Mouse (Mus musculus) hindbrain, embryonic 15.5 days (tissue): ENCODE data around the gene Tbc1d4. TPM values are rescaled to one million over a fixed set of nuclear protein-coding genes. Genes with fewer than 3 reads are reported as not detected.
A peak's percentile ranks its signal among the peaks of the same experiment; 100 is the strongest.

Experiments
- ATAC-seq: fragments of 200-750 bp; cut with Nextera tagmentation; 2 replicates; pipeline ENCODE4 v1.8.0; 2017; ENCODE audit warnings: low read depth, moderate number of reproducible peaks, moderate TSS enrichment; ENCODE audit not compliant: low FRiP score
- H3K27ac ChIP-seq: fragments of 300-500 bp; sonication (generic); replicated peaks from 2 replicates; pipeline ENCODE4 v1.5.1; 2015; ENCODE audit warnings: mild to moderate bottlenecking, inconsistent platforms
- H3K27me3 ChIP-seq: fragments of 300-500 bp; sonication (generic); 2 replicates; pipeline ENCODE4 v1.6.1; 2015; ENCODE audit warnings: control low read depth, inconsistent platforms
- H3K36me3 ChIP-seq: fragments of 300-500 bp; sonication (generic); 2 replicates; pipeline ENCODE4 v1.6.1; 2015; ENCODE audit warnings: control low read depth, inconsistent platforms
- H3K4me1 ChIP-seq: fragments of 300-500 bp; sonication (generic); replicated peaks from 2 replicates; pipeline ENCODE4 v1.6.1; 2015; ENCODE audit warnings: control low read depth, inconsistent platforms
- H3K4me2 ChIP-seq: fragments of 300-500 bp; sonication (generic); 2 replicates; pipeline ENCODE4 v1.6.1; 2015; ENCODE audit warnings: moderate library complexity, mild to moderate bottlenecking, inconsistent platforms
- H3K4me3 ChIP-seq: fragments of 300-500 bp; sonication (generic); 2 replicates; pipeline ENCODE4 v1.5.1; 2015; ENCODE audit warnings: mild to moderate bottlenecking, inconsistent platforms
- H3K9ac ChIP-seq: fragments of 300-500 bp; sonication (generic); 2 replicates; pipeline ENCODE4 v1.6.1; 2015; ENCODE audit warnings: inconsistent platforms
- H3K9me3 ChIP-seq: fragments of 300-500 bp; sonication (generic); 2 replicates; pipeline ENCODE4 v1.6.1; 2016; ENCODE audit warnings: control low read depth, inconsistent platforms
- WGBS: fragments of 180-500 bp; shearing (Covaris S2); methylation state at CpG from one replicate; pipeline ENCODE4 v1.1.7; 2015; 5-methylcytosine and 5-hydroxymethylcytosine counted together
- polyA plus RNA-seq: library from polyadenylated mRNA; unstranded; fragments of >200 nt; fragmentation: Nextera tagmentation; extraction: Ambion mirVana; gene quantifications from 2 replicates; pipeline ENCODE4 v1.2.1, GENCODE M21; 2015

Tbc1d4 gene
- 11.3 and 11.9 TPM in 2 replicates for polyA plus RNA-seq

DNA sequence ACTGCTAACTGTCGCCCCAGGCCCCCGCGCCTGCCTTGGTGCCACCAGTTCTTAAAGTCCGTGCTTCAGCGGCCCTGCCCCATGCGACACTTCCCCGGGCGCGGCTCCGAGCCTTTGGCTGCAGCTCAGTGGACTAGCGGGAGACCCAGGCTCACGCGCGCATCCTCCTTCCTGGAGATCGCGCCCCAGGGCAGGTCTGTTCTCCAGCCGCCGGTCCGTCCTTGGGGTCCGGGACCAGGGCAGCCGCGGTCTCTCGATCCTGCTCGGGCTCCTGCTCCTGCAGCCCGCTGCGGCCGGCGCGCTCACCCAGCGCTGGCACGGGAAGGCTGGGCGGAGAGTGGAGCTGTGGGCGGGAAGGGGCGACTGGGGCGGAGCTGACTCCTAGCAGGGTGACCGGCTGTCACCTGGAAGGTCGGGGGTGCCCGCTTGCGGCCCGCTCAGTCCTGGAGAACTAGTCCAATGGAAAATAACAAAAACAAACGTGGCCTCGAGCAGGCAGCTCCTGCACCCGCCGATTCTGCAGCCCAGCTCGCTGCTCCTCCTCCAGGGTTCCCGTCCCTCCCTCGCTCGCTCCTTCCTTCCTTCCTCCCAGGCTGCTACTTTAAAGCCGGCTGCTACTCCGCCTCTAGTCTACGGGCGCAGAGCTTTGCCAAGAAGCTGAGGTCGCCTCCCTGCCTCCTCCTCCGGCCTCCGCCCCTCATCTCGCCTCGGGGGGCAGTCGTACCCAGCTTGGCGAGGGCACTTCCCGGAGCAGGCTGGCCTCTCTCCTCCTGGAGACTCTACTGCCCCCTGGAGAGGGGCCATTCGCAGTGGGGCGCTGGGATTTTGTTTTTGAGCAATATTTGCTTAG is at the start of gene Tbc1d4:
Tbc1d4 (minus strand) TSS at position 673 of the 850 bp plus-strand sequence.
- Histone ChIP-seq H3K4me3 (peak within 1 kb of the TSS; percentile 88), H3K27me3 (no peaks in the 10 kb centered on the region), H3K4me2 (peak within 1 kb of the TSS; percentile 97), H3K4me1 (peaks cover 12% of the 10 kb centered on the region), H3K36me3 (no peaks in the 10 kb centered on the region), H3K9me3 (no peaks in the 10 kb centered on the region), H3K9ac (peak within 1 kb of the TSS; percentile 83), H3K27ac (peak within 1 kb of the TSS; percentile 74)
- ATAC-seq = peak; percentile 92
- WGBS = under 1% methylated on average over 62 of the region's 62 CpGs

DNA sequence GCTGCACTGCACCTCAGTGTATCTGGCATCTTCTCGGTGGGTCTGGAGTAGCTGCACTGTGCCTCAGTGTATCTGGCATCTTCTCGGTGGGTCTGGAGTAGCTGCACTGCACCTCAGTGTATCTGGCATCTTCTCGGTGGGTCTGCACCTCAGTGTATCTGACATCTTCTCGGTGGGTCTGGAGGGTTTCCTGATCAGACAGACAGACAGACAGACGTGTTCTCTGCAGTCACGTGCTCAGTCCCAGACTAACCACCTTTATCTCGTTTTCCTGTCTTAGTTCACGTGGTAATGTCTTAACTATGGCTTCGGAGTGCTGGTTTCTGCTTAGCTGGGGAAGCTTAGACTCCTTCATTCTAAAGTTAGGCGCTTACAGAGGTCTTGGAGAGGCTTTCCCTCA is 47.3 kb upstream of the Tbc1d4 start:
- no peaks in the 10 kb centered on the region for H3K9me3 ChIP-seq
- no peak overlapping the region for H3K4me2 ChIP-seq
- WGBS = 90% methylated on average over 10 of the region's 10 CpGs
- H3K27me3 ChIP-seq = no peaks in the 10 kb centered on the region
- 0 out of 2 replicates have a peak, but pooled peaks cover 4% of the 10 kb centered on the region for H3K36me3 ChIP-seq
- no peak overlapping the region for H3K27ac ChIP-seq
- no peak for ATAC-seq
- no peak overlapping the region for H3K4me3 ChIP-seq
- H3K9ac ChIP-seq = no peak overlapping the region
- peaks cover 10% of the 10 kb centered on the region for H3K4me1 ChIP-seq

DNA sequence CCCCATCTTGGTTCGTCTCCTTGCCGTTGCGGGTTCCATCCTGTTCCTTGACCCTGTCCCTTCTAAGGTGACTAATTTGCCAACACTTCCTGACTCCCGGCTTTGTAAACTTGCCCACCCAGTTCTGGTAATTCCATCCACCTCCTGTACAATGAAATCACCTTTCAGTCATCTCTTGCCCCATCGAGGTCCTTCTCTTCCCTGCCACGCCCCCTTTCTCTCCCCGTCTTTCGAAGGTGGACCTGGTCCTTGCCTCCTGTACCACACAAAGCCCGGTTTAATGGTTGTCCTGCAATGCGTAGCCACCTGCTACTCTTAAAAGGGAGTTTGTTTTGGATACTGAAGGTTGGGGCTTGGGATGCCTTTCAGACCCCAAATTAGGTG is 45.5 kb upstream of the Tbc1d4 start:
- peaks cover 10% of the 10 kb centered on the region for H3K4me1 ChIP-seq
- H3K9ac ChIP-seq = peak overlapping the region; percentile 74
- no peaks in the 10 kb centered on the region for H3K36me3 ChIP-seq
- peak overlapping the region; percentile 84; the same call in 1 of the 2 replicates for H3K27ac ChIP-seq
- ATAC-seq = peak; percentile 31
- no peaks in the 10 kb centered on the region for H3K27me3 ChIP-seq
- 3% methylated on average over 10 of the region's 10 CpGs for WGBS
- H3K9me3 ChIP-seq = no peaks in the 10 kb centered on the region
- peak overlapping the region; percentile 72 for H3K4me3 ChIP-seq
- H3K4me2 ChIP-seq = peak overlapping the region; percentile 66

DNA sequence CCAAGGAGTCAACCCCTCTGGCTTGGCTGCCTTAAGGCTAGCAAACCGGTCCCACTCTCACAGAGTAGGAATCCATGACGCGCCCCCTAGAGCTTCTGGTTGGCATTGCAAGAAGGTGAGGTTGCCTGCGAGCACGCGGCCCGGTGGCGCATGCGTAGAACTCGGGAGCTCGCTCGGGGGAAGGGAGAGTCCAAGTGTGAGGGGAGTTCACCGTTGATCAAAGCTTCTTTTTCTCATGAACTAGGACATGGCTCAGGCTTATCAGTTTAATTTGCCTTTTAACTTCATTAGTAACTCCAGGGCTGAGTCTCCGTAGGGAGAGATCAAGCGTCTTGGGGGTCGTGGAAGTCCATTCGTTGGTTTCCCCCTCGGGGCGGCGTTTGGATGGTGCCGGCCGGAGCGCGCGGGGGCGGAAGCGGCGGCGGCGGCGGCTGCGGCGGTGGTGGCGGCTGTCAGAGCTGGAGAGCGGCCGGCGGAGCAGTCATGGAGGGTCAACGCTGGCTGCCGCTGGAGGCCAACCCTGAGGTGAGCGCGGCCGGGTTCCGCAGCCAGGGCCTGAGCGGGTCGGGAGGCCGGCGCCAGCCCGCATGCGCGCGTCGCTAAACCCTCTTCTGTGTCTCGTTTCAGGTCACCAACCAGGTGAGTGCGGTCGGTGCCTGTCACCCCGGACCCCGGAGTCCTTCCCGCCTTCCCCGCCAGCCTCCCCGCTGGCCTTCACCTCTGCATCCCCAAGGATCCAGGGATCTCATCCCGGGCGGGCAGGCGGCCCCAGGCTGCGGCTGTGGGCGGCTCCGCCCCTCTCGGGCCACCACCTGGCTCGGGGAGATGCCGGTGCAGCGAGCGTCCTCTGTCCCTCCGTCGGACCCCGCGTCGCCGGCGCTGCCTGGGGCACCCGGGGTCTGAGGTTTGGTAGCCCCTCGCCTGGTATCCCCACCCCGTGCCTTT is 44.9 kb upstream of the Tbc1d4 start, which contains the start of gene Uchl3:
Uchl3 (plus strand) TSS at position 387 of the 945 bp plus-strand sequence.
- Histone ChIP-seq H3K4me1 (peaks cover 10% of the 10 kb centered on the region), H3K36me3 (no peaks in the 10 kb centered on the region), H3K9ac (peak within 1 kb of the TSS; percentile 74), H3K27me3 (no peaks in the 10 kb centered on the region), H3K27ac (peak within 1 kb of the TSS; percentile 84), H3K4me2 (peak within 1 kb of the TSS; percentile 66), H3K4me3 (peak within 1 kb of the TSS; percentile 72), H3K9me3 (no peaks in the 10 kb centered on the region)
- under 1% methylated on average over 74 of the region's 81 CpGs for WGBS
- ATAC-seq = peak; percentile 91

DNA sequence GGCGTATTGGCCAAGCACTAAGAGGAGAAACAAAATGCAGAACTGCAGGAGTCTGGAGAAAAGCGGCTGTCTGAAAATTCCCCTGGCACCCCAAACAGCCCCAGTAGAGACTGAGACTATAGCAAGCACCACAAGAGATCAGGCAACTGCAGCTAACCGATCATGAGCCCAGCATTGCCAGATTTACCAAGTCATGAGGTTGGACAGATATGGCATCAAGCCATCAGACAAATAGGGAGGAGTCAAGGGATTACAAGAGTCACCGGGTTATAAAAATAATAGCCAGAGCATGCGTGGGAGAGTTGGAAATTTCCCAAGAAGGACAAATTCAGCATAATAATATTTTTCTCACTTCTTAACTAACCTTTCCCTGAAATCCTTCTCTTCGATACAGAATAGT is 43.6 kb upstream of the Tbc1d4 start:
- 95% methylated on average over 6 of the region's 6 CpGs for WGBS

DNA sequence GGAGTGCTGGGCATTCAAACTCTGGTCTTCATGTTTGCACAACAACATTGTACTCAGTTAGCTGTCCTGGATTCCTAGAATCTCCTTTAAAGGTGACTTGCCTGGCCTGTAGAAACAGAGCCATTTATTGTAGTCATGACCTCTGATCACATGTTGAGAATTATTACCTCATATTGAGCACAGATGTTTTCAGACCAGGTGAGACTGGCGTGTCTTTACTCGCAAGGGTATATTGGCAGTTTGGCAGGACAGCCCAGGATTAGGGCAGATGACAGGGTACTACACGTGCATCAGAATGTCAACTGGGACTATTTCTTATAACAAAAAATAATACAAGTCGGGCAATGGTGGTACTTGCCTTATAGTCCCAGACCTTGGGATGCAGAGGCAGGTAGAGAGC is 41.6 kb upstream of the Tbc1d4 start:
- H3K27me3 ChIP-seq = no peaks in the 10 kb centered on the region
- H3K9ac ChIP-seq = no peak overlapping the region
- peaks cover 6% of the 10 kb centered on the region for H3K4me1 ChIP-seq
- H3K4me3 ChIP-seq = no peak overlapping the region
- ATAC-seq = no peak
- H3K36me3 ChIP-seq = no peaks in the 10 kb centered on the region
- H3K9me3 ChIP-seq = no peaks in the 10 kb centered on the region
- H3K4me2 ChIP-seq = no peak overlapping the region
- 85% methylated on average over 4 of the region's 4 CpGs for WGBS
- H3K27ac ChIP-seq = no peak overlapping the region

More for the DNA sequence above, 43.6 kb upstream of the Tbc1d4 start:
- no peaks in the 10 kb centered on the region for H3K36me3 ChIP-seq
- H3K4me1 ChIP-seq = peaks cover 10% of the 10 kb centered on the region
- ATAC-seq = no peak
- H3K9me3 ChIP-seq = no peaks in the 10 kb centered on the region
- no peak overlapping the region for H3K27ac ChIP-seq
- no peak overlapping the region for H3K4me3 ChIP-seq
- H3K4me2 ChIP-seq = no peak overlapping the region
- no peak overlapping the region for H3K9ac ChIP-seq
- H3K27me3 ChIP-seq = no peaks in the 10 kb centered on the region

DNA sequence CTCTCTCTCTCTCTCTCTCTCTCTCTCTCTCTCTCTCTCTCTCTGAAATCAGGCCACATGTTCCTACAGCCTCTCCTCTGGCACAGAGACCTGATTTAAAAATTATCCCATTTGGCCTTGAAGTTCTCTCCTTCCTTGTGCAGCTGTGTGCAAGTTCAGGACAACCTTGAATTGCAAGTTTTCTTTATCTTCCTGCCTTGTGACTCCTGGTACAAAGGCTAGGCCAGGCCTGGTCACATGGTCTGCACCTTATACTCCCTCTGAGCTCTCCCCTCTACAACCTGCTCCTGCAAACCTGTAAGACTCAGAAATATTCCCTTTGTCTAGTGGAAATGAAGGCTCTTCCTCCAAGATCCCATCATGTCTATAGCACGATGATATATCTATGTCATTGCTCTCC is 36.0 kb upstream of the Tbc1d4 start:
- WGBS = 93% methylated on average over 1 of the region's 1 CpGs
- Histone ChIP-seq H3K4me2 (no peak overlapping the region), H3K27me3 (no peaks in the 10 kb centered on the region), H3K9me3 (no peaks in the 10 kb centered on the region), H3K36me3 (no peaks in the 10 kb centered on the region), H3K27ac (no peak overlapping the region), H3K4me1 (no peaks in the 10 kb centered on the region), H3K4me3 (no peak overlapping the region), H3K9ac (no peak overlapping the region)
- ATAC-seq = no peak

DNA sequence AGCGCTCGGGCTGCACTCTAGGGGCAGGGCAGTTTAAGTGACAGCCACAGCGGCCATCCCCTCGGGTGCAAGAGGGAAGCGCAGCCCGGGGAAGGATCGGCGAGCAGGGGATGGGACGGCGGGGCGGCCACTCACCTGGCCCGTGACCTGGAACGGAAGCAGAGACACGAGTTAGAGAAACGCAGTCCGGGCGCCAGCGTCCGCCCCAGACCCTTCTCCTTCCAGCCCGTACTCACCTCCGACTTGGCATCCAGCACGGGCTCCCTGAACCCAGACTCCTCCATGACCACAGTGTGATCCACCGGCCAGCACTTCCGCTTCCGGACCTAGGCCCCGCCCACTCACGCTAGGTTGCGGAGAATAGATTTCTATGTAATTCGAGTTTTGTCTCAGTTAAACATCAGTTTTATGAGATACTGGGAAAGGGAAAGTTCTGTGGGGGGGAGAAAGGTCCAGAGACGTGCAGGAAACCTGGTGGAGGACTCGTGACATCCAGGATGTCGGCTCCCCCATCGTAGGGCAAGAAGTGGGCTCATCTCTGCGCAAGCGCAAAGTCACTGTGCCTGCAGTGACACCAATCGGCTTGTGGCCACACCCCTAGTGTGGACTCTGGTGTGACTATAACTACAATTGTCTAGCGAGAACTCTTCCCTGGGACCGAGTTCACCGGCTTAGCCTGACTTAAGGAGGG is 31.3 kb upstream of the Tbc1d4 start, which contains the start of gene Commd6:
Commd6 (minus strand) TSS at position 534 of the 691 bp plus-strand sequence.
- H3K27ac ChIP-seq = peak within 1 kb of the TSS; percentile 88
- peaks cover 14% of the 10 kb centered on the region for H3K4me1 ChIP-seq
- H3K36me3 ChIP-seq = peaks cover 4% of the 10 kb centered on the region
- peak within 1 kb of the TSS; percentile 80 for H3K9ac ChIP-seq
- peak; percentile 99 for ATAC-seq
- WGBS = under 1% methylated on average over 38 of the region's 39 CpGs
- H3K27me3 ChIP-seq = no peaks in the 10 kb centered on the region
- H3K9me3 ChIP-seq = no peaks in the 10 kb centered on the region
- peak within 1 kb of the TSS; percentile 71 for H3K4me2 ChIP-seq
- H3K4me3 ChIP-seq = peak within 1 kb of the TSS; percentile 68

DNA sequence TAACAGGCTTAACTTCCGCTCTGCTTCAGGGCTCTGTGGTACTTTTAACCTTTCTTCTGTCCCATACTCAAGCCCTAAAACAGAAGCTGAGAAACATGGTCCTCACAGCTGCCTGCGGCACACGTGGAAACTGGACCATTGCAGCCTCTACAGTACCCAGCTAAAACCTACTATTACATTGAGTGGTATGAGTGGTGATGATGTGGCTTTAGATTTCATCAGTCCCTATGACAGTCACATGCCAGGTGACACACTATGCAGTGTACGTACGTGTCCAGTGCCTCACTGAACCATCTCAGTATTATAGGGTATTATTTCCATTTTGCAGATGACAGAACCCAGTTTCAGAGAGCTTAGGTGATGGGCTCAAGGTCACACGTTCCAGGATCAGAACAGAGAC is 28.4 kb upstream of the Tbc1d4 start:
- 93% methylated on average over 6 of the region's 6 CpGs for WGBS
- no peaks in the 10 kb centered on the region for H3K9me3 ChIP-seq
- H3K27ac ChIP-seq = no peak overlapping the region

DNA sequence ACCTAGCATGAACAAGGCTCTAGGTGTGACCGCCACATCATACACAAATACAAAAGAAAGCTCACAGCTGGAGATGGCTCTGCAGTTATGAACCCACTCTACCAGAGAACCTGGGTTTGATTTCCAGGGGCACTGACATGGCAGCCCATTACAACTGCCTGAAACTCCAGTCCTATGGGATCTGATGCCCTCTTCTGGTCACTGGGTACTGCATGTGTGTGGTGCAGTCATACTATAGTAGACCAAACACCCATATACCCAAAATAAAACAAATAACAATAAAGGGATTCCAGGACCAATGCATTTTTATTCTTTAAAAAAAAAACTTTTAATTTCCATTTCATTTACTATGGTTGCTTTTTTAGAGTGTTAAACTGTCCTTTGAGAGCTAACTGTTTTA is 26.8 kb upstream of the Tbc1d4 start:
- ATAC-seq = no peak
- Histone ChIP-seq H3K36me3 (peaks cover 18% of the 10 kb centered on the region), H3K4me2 (no peak overlapping the region), H3K4me1 (peaks cover 14% of the 10 kb centered on the region), H3K9ac (no peak overlapping the region), H3K27me3 (no peaks in the 10 kb centered on the region), H3K4me3 (no peak overlapping the region), H3K9me3 (no peaks in the 10 kb centered on the region), H3K27ac (no peak overlapping the region)
- WGBS = 93% methylated on average over 1 of the region's 1 CpGs

More for the DNA sequence above, 28.4 kb upstream of the Tbc1d4 start:
- H3K4me2 ChIP-seq = no peak overlapping the region
- no peaks in the 10 kb centered on the region for H3K27me3 ChIP-seq
- ATAC-seq = no peak
- H3K36me3 ChIP-seq = peaks cover 18% of the 10 kb centered on the region
- no peak overlapping the region for H3K9ac ChIP-seq
- no peak overlapping the region for H3K4me3 ChIP-seq
- peaks cover 14% of the 10 kb centered on the region for H3K4me1 ChIP-seq

DNA sequence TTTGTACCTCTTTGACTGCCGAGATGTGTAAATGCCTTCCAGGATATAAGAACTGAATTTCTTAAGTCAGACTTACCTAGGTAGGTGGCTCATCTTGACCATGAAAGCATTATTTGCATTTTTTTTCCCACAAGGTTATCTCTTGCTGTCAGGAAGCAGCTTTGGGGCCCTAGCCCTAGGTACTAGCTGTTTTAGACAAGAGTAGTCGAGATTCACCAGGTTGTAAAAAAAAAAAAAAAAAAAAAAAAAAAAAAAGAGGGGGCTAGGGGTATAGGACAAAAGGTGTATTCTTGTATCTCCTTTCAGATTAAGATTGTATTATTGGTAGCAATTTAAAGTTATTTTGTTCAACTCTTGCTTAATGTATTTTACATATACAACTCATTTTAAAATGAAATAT is 21.6 kb upstream of the Tbc1d4 start:
- H3K27ac ChIP-seq = no peak overlapping the region
- H3K4me3 ChIP-seq = no peak overlapping the region
- WGBS = 86% methylated on average over 2 of the region's 2 CpGs

More for the DNA sequence above, 21.6 kb upstream of the Tbc1d4 start:
- Histone ChIP-seq H3K27me3 (no peaks in the 10 kb centered on the region), H3K9me3 (no peaks in the 10 kb centered on the region), H3K4me2 (no peak overlapping the region), H3K4me1 (no peaks in the 10 kb centered on the region), H3K36me3 (peaks cover 16% of the 10 kb centered on the region), H3K9ac (no peak overlapping the region)
- no peak for ATAC-seq
